Mouse (Mus musculus) testis, adult 2 months (tissue): Measurements from ENCODE around the gene Lrrc23.

Experiments
- CTCF ChIP-seq: fragments of 200-500 bp; IDR thresholded peaks from 2 replicates; pipeline ENCODE4 v1.5.1; 2012; ENCODE audit warnings: low read depth, mild to moderate bottlenecking, inconsistent platforms, low read length, moderate library complexity; ENCODE audit not compliant: control insufficient read depth, insufficient read depth, insufficient replicate concordance
- POLR2A ChIP-seq: fragments of 200-500 bp; IDR thresholded peaks from 2 replicates; pipeline ENCODE4 v1.6.1; 2012; ENCODE audit warnings: low read depth, mild to moderate bottlenecking, inconsistent platforms, low read length, moderate library complexity; ENCODE audit not compliant: control insufficient read depth

GRCm38 (mm10) chr6:124791911-124792310, 12.4 kb upstream of the Lrrc23 start:
- TF ChIP-seq CTCF (no peak), POLR2A (no peak)
